Mouse (Mus musculus) heart, embryonic 10.5 days (tissue): ENCODE data around the gene Rab21. TPM values are rescaled to one million over a fixed set of nuclear protein-coding genes. Genes with fewer than 3 reads are reported as not detected.

Source experiments
- DNase-seq: peaks from one replicate; pipeline ENCODE4 v3.0.0-alpha.2; 2017; ENCODE audit warnings: low spot score
- H3K27ac ChIP-seq: fragments of 300-500 bp; sonication (generic); 2 replicates; pipeline ENCODE4 v1.5.1; 2016; ENCODE audit warnings: mild to moderate bottlenecking
- H3K27me3 ChIP-seq: fragments of 300-500 bp; sonication (generic); 2 replicates; pipeline ENCODE4 v1.6.1; 2016; ENCODE audit warnings: mild to moderate bottlenecking; ENCODE audit not compliant: poor library complexity, insufficient read depth, severe bottlenecking
- H3K36me3 ChIP-seq: fragments of 300-500 bp; sonication (generic); 2 replicates; pipeline ENCODE4 v1.6.1; 2016; ENCODE audit warnings: mild to moderate bottlenecking, moderate library complexity
- H3K4me1 ChIP-seq: fragments of 300-500 bp; sonication (generic); 2 replicates; pipeline ENCODE4 v1.6.1; 2016; ENCODE audit warnings: mild to moderate bottlenecking
- H3K4me3 ChIP-seq: fragments of 300-500 bp; sonication (generic); 2 replicates; pipeline ENCODE4 v1.5.1; 2016; ENCODE audit warnings: mild to moderate bottlenecking, moderate library complexity
- H3K9me3 ChIP-seq: fragments of 300-500 bp; sonication (generic); 2 replicates; pipeline ENCODE4 v1.6.1; 2016; ENCODE audit warnings: mild to moderate bottlenecking, moderate library complexity
- WGBS: fragments of 180-500 bp; shearing (Covaris S2); methylation state at CpG from one replicate; pipeline ENCODE4 v1.1.7; 2016; 5-methylcytosine and 5-hydroxymethylcytosine counted together
- polyA plus RNA-seq: library from polyadenylated mRNA; unstranded; fragments of >200 nt; fragmentation: Nextera tagmentation; extraction: Ambion mirVana; gene quantifications from 2 replicates; pipeline ENCODE4 v1.2.1, GENCODE M21; 2016

Rab21 gene
- polyA plus RNA-seq, 1 experiment from 2014 or later: 3.6 TPM

DNA sequence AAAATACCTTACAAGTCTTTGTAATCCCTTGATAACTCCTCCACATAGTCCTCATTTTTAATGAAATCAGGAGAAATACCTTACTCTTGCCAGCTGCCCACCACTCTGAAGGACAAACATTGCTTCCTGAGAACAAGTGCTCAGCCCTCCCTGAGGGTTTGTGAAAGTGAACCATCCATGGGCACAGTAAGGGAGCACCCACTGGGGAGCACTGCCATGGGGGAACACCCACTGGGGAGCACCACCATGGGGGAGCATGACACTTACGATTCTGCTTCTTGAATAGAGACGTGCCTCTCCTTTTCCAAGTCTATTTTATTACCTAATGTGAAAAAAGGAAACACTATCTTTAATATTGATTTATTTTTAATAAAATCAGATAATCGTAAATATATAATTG is 20.2 kb downstream of the Rab21 start:
- Histone ChIP-seq H3K4me1 (no peaks in the 10 kb centered on the region), H3K27ac (no peak overlapping the region), H3K9me3 (no peaks in the 10 kb centered on the region), H3K27me3 (no peaks in the 10 kb centered on the region), H3K4me3 (no peak overlapping the region), H3K36me3 (peaks cover 61% of the 10 kb centered on the region)
- peak; percentile 67 for DNase-seq
- WGBS: 88% methylated on average over 3 of the region's 3 CpGs

- no peak overlapping the region for H3K27ac ChIP-seq
- no peaks in the 10 kb centered on the region for H3K27me3 ChIP-seq
- 95% methylated on average over 7 of the region's 7 CpGs for WGBS
- H3K9me3 ChIP-seq: no peaks in the 10 kb centered on the region
- H3K4me3 ChIP-seq: no peak overlapping the region
- H3K4me1 ChIP-seq: no peaks in the 10 kb centered on the region
- peaks cover 58% of the 10 kb centered on the region for H3K36me3 ChIP-seq
- DNase-seq: no peak
Measured at GRCm38 (mm10) chr10:115294715-115295114, 20.7 kb downstream of the Rab21 start.

- H3K27ac ChIP-seq: no peak overlapping the region
- no peaks in the 10 kb centered on the region for H3K4me1 ChIP-seq
- no peak overlapping the region for H3K4me3 ChIP-seq
- H3K27me3 ChIP-seq: no peaks in the 10 kb centered on the region
- H3K36me3 ChIP-seq: peaks cover 62% of the 10 kb centered on the region
- peak; percentile 39 for DNase-seq
- no peaks in the 10 kb centered on the region for H3K9me3 ChIP-seq
- 90% methylated on average over 7 of the region's 7 CpGs for WGBS
Measured at GRCm38 (mm10) chr10:115293946-115294345, 21.4 kb downstream of the Rab21 start.

- H3K36me3 ChIP-seq: peaks cover 75% of the 10 kb centered on the region
Measured at GRCm38 (mm10) chr10:115290671-115291070, 24.7 kb downstream of the Rab21 start.

DNA sequence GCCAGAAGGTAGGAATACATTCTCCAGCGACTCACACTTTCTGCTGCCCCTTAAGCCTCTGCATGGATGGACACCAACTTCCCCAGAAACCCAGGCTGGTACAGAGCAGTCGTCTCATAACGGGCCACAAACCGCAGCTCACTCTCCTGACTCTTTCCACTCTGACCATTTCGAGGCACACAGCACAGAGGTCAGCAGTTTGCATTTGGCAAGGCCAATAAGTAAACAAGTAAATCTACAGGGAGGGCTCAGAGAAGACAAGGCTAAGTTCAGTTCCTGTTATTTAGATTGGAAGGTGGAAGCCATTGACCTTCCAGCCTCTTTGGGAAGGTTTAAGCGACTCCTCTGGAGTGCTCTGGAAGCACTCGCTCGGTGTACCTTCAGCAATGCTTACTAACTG is 26.5 kb downstream of the Rab21 start:
- no peak overlapping the region for H3K4me3 ChIP-seq
- WGBS: 89% methylated on average over 8 of the region's 8 CpGs
- H3K4me1 ChIP-seq: no peaks in the 10 kb centered on the region
- H3K27me3 ChIP-seq: no peaks in the 10 kb centered on the region
- H3K9me3 ChIP-seq: no peaks in the 10 kb centered on the region
- peak; percentile 31 for DNase-seq
- peaks cover 63% of the 10 kb centered on the region for H3K36me3 ChIP-seq
- no peak overlapping the region for H3K27ac ChIP-seq

More at GRCm38 (mm10) chr10:115290671-115291070, 24.7 kb downstream of the Rab21 start:
- Histone ChIP-seq H3K27ac (no peak overlapping the region), H3K9me3 (no peaks in the 10 kb centered on the region), H3K4me3 (no peak overlapping the region), H3K4me1 (no peaks in the 10 kb centered on the region), H3K27me3 (no peaks in the 10 kb centered on the region)
- DNase-seq: peak; percentile 54
- WGBS: 90% methylated on average over 9 of the region's 9 CpGs

GRCm38 (mm10) chr10:115284170-115284569 is 31.2 kb downstream of the Rab21 start:
- no peak overlapping the region for H3K27ac ChIP-seq
- H3K4me3 ChIP-seq: no peak overlapping the region
- H3K27me3 ChIP-seq: no peaks in the 10 kb centered on the region
- WGBS: 76% methylated on average over 10 of the region's 10 CpGs
- DNase-seq: no peak
- H3K9me3 ChIP-seq: no peaks in the 10 kb centered on the region
- peaks cover 26% of the 10 kb centered on the region for H3K36me3 ChIP-seq
- no peaks in the 10 kb centered on the region for H3K4me1 ChIP-seq

DNA sequence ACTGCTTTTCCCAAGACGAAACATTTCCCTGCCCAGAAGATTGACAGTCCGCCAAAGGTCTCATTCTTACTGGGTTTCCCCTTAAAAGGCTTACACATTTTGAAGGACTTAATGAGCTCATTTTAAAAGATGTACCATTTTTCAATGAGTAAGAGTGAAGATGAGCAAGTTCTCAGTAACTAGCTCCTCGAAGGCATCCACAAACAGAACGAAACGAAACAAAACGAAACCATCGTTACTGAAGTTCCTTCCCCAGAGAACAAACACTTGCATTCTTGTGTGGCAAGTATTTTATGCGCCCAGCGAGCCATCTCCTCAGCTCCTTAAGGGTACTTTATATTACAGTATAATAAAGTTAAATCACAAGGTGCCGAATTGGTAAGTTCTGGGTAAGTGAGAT is 34.0 kb downstream of the Rab21 start:
- Histone ChIP-seq H3K4me1 (no peaks in the 10 kb centered on the region), H3K27ac (no peak overlapping the region), H3K36me3 (peaks cover 5% of the 10 kb centered on the region), H3K4me3 (no peak overlapping the region), H3K9me3 (no peaks in the 10 kb centered on the region), H3K27me3 (no peaks in the 10 kb centered on the region)
- WGBS: 92% methylated on average over 10 of the region's 10 CpGs
- no peak for DNase-seq

GRCm38 (mm10) chr10:115271649-115272048 is 43.7 kb downstream of the Rab21 start:
- Histone ChIP-seq H3K27me3 (no peaks in the 10 kb centered on the region), H3K4me1 (no peaks in the 10 kb centered on the region), H3K27ac (no peak overlapping the region), H3K9me3 (no peaks in the 10 kb centered on the region), H3K36me3 (no peaks in the 10 kb centered on the region), H3K4me3 (no peak overlapping the region)
- DNase-seq: no peak
- 58% methylated on average over 5 of the region's 5 CpGs for WGBS

GRCm38 (mm10) chr10:115270612-115271390 is 44.6 kb downstream of the Rab21 start:
- 81% methylated on average over 12 of the region's 12 CpGs for WGBS
- DNase-seq: no peak
- Histone ChIP-seq H3K27me3 (no peaks in the 10 kb centered on the region), H3K4me1 (no peaks in the 10 kb centered on the region), H3K36me3 (no peaks in the 10 kb centered on the region), H3K27ac (no peak overlapping the region), H3K9me3 (no peaks in the 10 kb centered on the region), H3K4me3 (no peak overlapping the region)

DNA sequence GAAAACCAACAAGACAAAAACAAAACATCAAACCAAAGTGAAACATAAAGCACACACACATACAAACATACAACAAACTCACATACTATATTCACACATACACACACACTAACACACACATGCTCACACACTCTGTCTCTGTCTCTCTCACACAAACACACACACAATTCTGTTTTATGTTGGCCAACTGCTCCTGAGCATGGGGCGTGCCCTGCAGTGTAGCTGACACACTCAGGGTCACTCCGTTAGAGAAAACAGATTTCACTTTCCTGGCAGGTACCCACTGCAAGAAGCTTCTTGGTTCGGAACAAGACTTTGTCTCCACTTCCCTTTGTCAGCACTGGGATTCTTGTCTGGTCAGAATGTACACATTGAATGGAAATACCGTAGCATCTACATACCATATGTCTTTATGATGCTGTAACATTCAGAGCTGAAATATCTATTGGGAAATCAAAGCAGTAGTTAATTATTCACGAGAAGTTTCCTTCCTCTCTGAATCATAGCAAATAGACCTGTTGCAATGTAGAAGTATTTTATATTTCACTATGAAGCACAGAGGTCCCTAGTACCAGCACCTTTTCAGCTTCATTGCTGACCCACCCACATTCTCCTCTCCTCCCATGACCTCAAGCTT is 52.4 kb downstream of the Rab21 start:
- Histone ChIP-seq H3K4me3 (no peak overlapping the region), H3K4me1 (no peaks in the 10 kb centered on the region), H3K36me3 (no peaks in the 10 kb centered on the region), H3K27ac (no peak overlapping the region), H3K27me3 (no peaks in the 10 kb centered on the region), H3K9me3 (peaks cover 6% of the 10 kb centered on the region; the same call in 1 of the 2 replicates)
- no peak for DNase-seq
- 65% methylated on average over 5 of the region's 5 CpGs for WGBS

GRCm38 (mm10) chr10:115262261-115262660 is 53.1 kb downstream of the Rab21 start:
- Histone ChIP-seq H3K4me1 (no peaks in the 10 kb centered on the region), H3K36me3 (no peaks in the 10 kb centered on the region), H3K9me3 (peaks cover 6% of the 10 kb centered on the region; the same call in 1 of the 2 replicates), H3K27me3 (no peaks in the 10 kb centered on the region), H3K27ac (no peak overlapping the region), H3K4me3 (no peak overlapping the region)
- no peak for DNase-seq
- WGBS: 85% methylated on average over 2 of the region's 2 CpGs

DNA sequence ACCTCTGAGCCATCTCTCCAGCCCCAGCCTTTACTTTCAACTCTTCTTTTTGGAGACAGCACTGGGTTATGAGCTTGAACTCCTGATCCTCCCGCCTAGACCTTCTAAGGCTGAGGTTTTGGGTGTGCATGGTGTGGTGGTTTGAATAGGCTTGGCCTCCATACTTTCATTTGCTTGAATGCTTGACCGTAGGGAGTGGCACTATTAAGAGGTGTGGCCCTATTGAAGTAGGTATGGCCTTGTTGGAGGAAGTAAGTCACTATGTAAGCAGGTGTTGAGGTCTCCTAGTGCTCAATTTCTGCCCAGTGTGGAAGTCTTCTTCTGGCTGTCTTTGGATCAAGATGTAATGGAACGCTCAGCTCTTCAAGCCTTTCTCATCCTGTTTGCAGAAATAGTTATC is 54.0 kb downstream of the Rab21 start:
- H3K9me3 ChIP-seq: peaks cover 6% of the 10 kb centered on the region; the same call in 1 of the 2 replicates
- H3K36me3 ChIP-seq: no peaks in the 10 kb centered on the region
- 77% methylated on average over 3 of the region's 3 CpGs for WGBS
- no peak overlapping the region for H3K4me3 ChIP-seq
- H3K27ac ChIP-seq: no peak overlapping the region
- no peaks in the 10 kb centered on the region for H3K27me3 ChIP-seq
- H3K4me1 ChIP-seq: no peaks in the 10 kb centered on the region
- DNase-seq: no peak

DNA sequence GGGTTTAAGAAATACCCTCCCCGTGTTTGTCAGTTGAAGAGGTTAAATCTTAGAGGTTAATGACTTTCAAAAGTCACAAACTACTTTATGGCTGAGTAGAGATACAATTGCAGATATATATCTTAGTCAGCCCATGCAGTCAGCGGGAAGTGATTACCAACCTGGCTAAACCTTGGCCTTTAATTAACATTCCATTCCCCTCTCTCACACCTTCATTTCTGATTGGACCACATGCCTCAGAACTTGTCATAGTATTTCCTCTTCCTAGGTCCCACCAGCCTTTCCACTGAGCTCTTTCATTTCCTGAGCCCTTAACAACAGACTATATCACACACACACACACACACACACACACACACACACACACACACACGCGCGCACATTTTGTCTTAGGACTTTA is 59.2 kb downstream of the Rab21 start:
- Histone ChIP-seq H3K27ac (no peak overlapping the region), H3K4me3 (no peak overlapping the region), H3K27me3 (no peaks in the 10 kb centered on the region), H3K9me3 (peaks cover 6% of the 10 kb centered on the region; the same call in 1 of the 2 replicates), H3K36me3 (no peaks in the 10 kb centered on the region), H3K4me1 (no peaks in the 10 kb centered on the region)
- DNase-seq: no peak
- 77% methylated on average over 5 of the region's 5 CpGs for WGBS
